Comparison of ENCODE assay signal across 8 mouse cellular contexts in the genomic region with DNA sequence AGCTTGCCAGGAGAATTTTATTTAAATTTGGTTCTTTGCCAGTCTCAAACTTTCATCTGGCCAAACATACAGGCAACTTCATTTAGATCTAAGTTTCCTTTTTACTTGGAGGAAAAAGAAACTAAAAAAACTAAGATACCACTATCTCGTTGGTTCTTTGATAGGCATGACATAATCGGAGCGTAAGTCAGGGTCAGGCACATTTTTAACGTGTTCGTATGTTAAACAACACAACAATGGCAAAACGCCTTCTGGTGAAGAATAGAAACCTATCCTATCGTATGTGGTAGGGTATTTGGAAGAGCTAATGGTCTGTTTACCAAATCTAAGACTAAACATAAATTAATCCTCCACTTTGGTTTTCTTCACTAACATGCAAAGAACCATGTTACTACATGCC. TPM values are rescaled to one million over a fixed set of nuclear protein-coding genes. Genes with fewer than 3 reads are reported as not detected.
A peak's percentile ranks its signal among the peaks of the same experiment; 100 is the strongest.
DNase-seq lines count a peak whose midpoint lies in the region; ATAC-seq and TF ChIP-seq lines count a peak whose summit lies in the region.

No protein-coding gene starts in this region.

- no peaks in the 10 kb centered on the region for H3K27me3 ChIP-seq in liver, adult 2 months (ENCODE audit: control insufficient read depth, insufficient read depth, low read length)
- H3K27me3 ChIP-seq in hindbrain, embryonic 16.5 days (replicated peaks; ENCODE audit: control insufficient read depth, insufficient read depth, low read length) = no peaks in the 10 kb centered on the region
- H3K27me3 ChIP-seq in neural tube, embryonic 12.5 days (replicated peaks) = no peaks in the 10 kb centered on the region

- peaks cover 7% of the 10 kb centered on the region for H3K36me3 ChIP-seq in liver, adult 2 months (ENCODE audit: control insufficient read depth, insufficient read depth, low read length)
- H3K36me3 ChIP-seq in hindbrain, embryonic 16.5 days (ENCODE audit: control insufficient read depth, insufficient read depth, low read length) = no peaks in the 10 kb centered on the region
- no peaks in the 10 kb centered on the region for H3K36me3 ChIP-seq in neural tube, embryonic 12.5 days

- no peak for ATAC-seq in hindbrain, embryonic 16.5 days
- ATAC-seq in neural tube, embryonic 12.5 days (ENCODE audit: low FRiP score, low read depth) = peak; percentile 8; the same call in 1 of the 2 replicates

- H3K9me3 ChIP-seq in hindbrain, embryonic 16.5 days (ENCODE audit: control insufficient read depth, low read length) = no peaks in the 10 kb centered on the region
- H3K9me3 ChIP-seq in neural tube, embryonic 12.5 days = no peaks in the 10 kb centered on the region

- peak overlapping the region; percentile 57 for H3K9ac ChIP-seq in liver, adult 2 months (ENCODE audit: low read depth, low read length)
- peak overlapping the region; percentile 87 for H3K9ac ChIP-seq in hindbrain, embryonic 16.5 days (ENCODE audit: low read depth, low read length)
- H3K9ac ChIP-seq in neural tube, embryonic 12.5 days = peak overlapping the region; percentile 74; the same call in 1 of the 2 replicates

- H3K79me2 ChIP-seq in liver, adult 2 months (ENCODE audit: control insufficient read depth, insufficient read depth, low read length) = peaks cover 12% of the 10 kb centered on the region; the same call in 1 of the 2 replicates

- DNase-seq in liver, adult 2 months (ENCODE audit: extremely low read depth, low read depth, low spot score) = peak; percentile 68
- DNase-seq in liver = no peak
- peak; percentile 10 for DNase-seq in brain, adult 2 months (ENCODE audit: low read depth, low spot score)
- DNase-seq in urinary bladder, adult 18-20 months (ENCODE audit: low spot score in 2 of 2) = no peak
- DNase-seq in embryo, embryonic 10.5 days (ENCODE audit: low spot score) = no peak
- DNase-seq in right cerebral cortex, adult 18-20 months = no peak

- TF ChIP-seq CTCF in liver, adult 2 months (IDR thresholded peaks at IDR 0.05; ENCODE audit: low read depth, low read length) = no peak

- WGBS in liver, adult 2 months = under 1% methylated on average over 7 of the region's 7 CpGs
- WGBS in hindbrain, embryonic 16.5 days = 22% methylated on average over 7 of the region's 7 CpGs
- WGBS in neural tube, embryonic 12.5 days = 16% methylated on average over 7 of the region's 7 CpGs

- peak overlapping the region; percentile 87 for H3K4me2 ChIP-seq in hindbrain, embryonic 16.5 days (ENCODE audit: low read length)
- H3K4me2 ChIP-seq in neural tube, embryonic 12.5 days (replicated peaks) = peak overlapping the region; percentile 77

- peak overlapping the region; percentile 99 for H3K4me3 ChIP-seq in liver, adult 2 months (ENCODE audit: insufficient read depth, low read depth, low read length)
- H3K4me3 ChIP-seq in hindbrain, embryonic 16.5 days (ENCODE audit: low read length) = peak overlapping the region; percentile 97
- H3K4me3 ChIP-seq in neural tube, embryonic 12.5 days = peak overlapping the region; percentile 68

- H3K4me1 ChIP-seq in liver, adult 2 months (ENCODE audit: control insufficient read depth, insufficient read depth, low read length) = peaks cover 16% of the 10 kb centered on the region
- peaks cover 6% of the 10 kb centered on the region for H3K4me1 ChIP-seq in hindbrain, embryonic 16.5 days (ENCODE audit: control insufficient read depth, insufficient read depth, low read depth, low read length)
- peaks cover 6% of the 10 kb centered on the region for H3K4me1 ChIP-seq in neural tube, embryonic 12.5 days

- TF ChIP-seq POLR2A in liver, adult 2 months (IDR thresholded peaks at IDR 0.05; ENCODE audit: extremely low read depth, insufficient read depth, low read length) = no peak

- H3K27ac ChIP-seq in liver, adult 2 months (replicated peaks; ENCODE audit: insufficient read depth, low read depth, low read length) = peak overlapping the region; percentile 88
- H3K27ac ChIP-seq in hindbrain, embryonic 16.5 days (ENCODE audit: low read depth, low read length) = no peak overlapping the region
- no peak overlapping the region for H3K27ac ChIP-seq in neural tube, embryonic 12.5 days

RNA-seq across cellular contexts. Expression of gene Setdb2, which starts 0.6 kb away (rescaled TPM):
- 27.4 and 29.7 TPM in 2 replicates for total RNA-seq in liver, adult 2 months (2014; rRNA removed)
- 10.2 and 10.3 TPM in 2 replicates for polyA plus RNA-seq in liver, adult 2 months (2012; rRNA removed)
- polyA plus RNA-seq in hindbrain, embryonic 16.5 days (2015; fragmentation: Nextera tagmentation; extraction: Ambion mirVana) = 4.4 and 6.0 TPM in 2 replicates
- 10.1 and 12.1 TPM in 2 replicates for polyA plus RNA-seq in neural tube, embryonic 12.5 days (2016; fragmentation: Nextera tagmentation; extraction: Ambion mirVana)

RNA-seq across cellular contexts. Expression of gene Cab39l, which starts 0.7 kb away (rescaled TPM):
- total RNA-seq in liver, adult 2 months (2014; rRNA removed) = 40.5 and 47.6 TPM in 2 replicates
- polyA plus RNA-seq in liver, adult 2 months (2012; rRNA removed) = 13.6 and 16.3 TPM in 2 replicates
- polyA plus RNA-seq in hindbrain, embryonic 16.5 days (2015; fragmentation: Nextera tagmentation; extraction: Ambion mirVana) = 29.8 and 31.9 TPM in 2 replicates
- 26.9 and 30.6 TPM in 2 replicates for polyA plus RNA-seq in neural tube, embryonic 12.5 days (2016; fragmentation: Nextera tagmentation; extraction: Ambion mirVana)

RNA-seq across cellular contexts. Expression of gene Phf11c, which starts 44.9 kb away (rescaled TPM):
- total RNA-seq in liver, adult 2 months (2014; rRNA removed) = 3.0 and 3.2 TPM in 2 replicates
- polyA plus RNA-seq in liver, adult 2 months (2012; rRNA removed) = 0.60 and 1.2 TPM in 2 replicates
- 0.20 and 0.21 TPM in 2 replicates for polyA plus RNA-seq in hindbrain, embryonic 16.5 days (2015; fragmentation: Nextera tagmentation; extraction: Ambion mirVana)
- 0.44 and 0.63 TPM in 2 replicates for polyA plus RNA-seq in neural tube, embryonic 12.5 days (2016; fragmentation: Nextera tagmentation; extraction: Ambion mirVana)

Comparison
In these comparisons a context has a peak if more than half of its experiments do, and no peak if none do; other contexts are left out.
1. DNase-seq: peak in liver, adult 2 months (single experiment) and brain, adult 2 months (single experiment); none in liver (single experiment), urinary bladder, adult 18-20 months (0 of 2), embryo, embryonic 10.5 days (single experiment) and right cerebral cortex, adult 18-20 months (single experiment).
2. Peak in every context shown above with its lines, with median percentiles within 50 percentile points of each other: H3K4me3 ChIP-seq and H3K9ac ChIP-seq.